Mouse (Mus musculus): ENCODE measurements around the gene Smim15. TPM values are rescaled to one million over a fixed set of nuclear protein-coding genes. Genes with fewer than 3 reads are reported as not detected.

Smim15 gene
- polyA plus RNA-seq, 1 experiment from 2014 or later, result 58.7 TPM

DNA sequence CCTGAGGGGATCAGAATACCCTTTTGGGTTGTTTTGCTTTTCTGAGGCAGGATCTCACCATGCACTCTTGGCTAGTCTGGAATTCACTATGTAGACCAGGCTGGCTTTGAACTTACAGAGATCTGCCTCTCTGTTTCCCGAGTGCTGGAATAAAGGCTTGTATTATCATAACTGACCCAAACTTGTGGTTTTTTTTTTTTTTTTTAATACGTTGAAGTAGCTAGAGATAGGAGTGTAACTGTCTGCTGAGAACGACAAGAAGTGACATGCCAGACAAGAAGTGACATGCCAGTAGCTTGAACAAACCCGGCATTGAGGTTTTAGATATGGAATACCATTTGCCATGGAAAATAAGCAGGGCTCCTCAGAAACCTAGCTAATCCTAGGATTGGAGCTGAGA lies 11.5 kb upstream of the Smim15 start:
- ATAC-seq (ENCODE audit: insufficient read depth, low FRiP score, low TSS enrichment), result no peak
- Histone ChIP-seq H3K27me3 (ENCODE audit: control insufficient read depth, insufficient read depth, low read length) (no peaks in the 10 kb centered on the region), H3K36me3 (ENCODE audit: control insufficient read depth, insufficient read depth, low read length) (no peaks in the 10 kb centered on the region), H3K4me3 (ENCODE audit: low read depth, low read length) (no peak overlapping the region), H3K9me3 (ENCODE audit: control insufficient read depth, low read length) (no peaks in the 10 kb centered on the region), H3K4me1 (ENCODE audit: control insufficient read depth, insufficient read depth, low read length) (no peaks in the 10 kb centered on the region), H3K4me2 (ENCODE audit: low read depth) (no peak overlapping the region), H3K9ac (ENCODE audit: low read length) (no peak overlapping the region), H3K27ac (ENCODE audit: low read depth, low read length) (no peak overlapping the region)
- no peak for DNase-seq (ENCODE audit: low spot score)
- over 99% methylated on average over 4 of the region's 4 CpGs for WGBS

DNA sequence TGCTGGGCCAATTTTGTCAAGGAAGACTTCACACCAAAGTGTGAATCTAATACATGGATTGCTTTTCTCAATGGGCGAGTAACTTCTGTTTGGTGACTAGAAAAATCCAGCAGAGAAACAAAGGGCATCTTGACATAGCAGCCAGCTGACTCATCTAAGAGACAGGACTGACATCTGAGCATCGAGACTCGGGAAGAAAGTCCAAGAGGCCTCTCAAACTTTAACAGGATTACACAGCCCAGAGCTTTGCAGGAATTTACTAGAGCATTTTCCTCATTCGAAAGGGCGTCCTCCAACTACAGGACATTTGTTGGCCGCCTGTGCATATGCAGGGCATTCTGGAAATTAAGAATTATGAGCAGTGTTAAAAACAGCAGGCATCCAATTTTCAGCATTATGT lies 4.9 kb upstream of the Smim15 start:
- Histone ChIP-seq H3K9ac (ENCODE audit: low read length) (no peak overlapping the region), H3K4me1 (ENCODE audit: control insufficient read depth, insufficient read depth, low read length) (peaks cover 10% of the 10 kb centered on the region), H3K27me3 (ENCODE audit: control insufficient read depth, insufficient read depth, low read length) (no peaks in the 10 kb centered on the region), H3K27ac (ENCODE audit: low read depth, low read length) (no peak overlapping the region), H3K4me3 (ENCODE audit: low read depth, low read length) (no peak overlapping the region), H3K4me2 (ENCODE audit: low read depth) (no peak overlapping the region), H3K9me3 (ENCODE audit: control insufficient read depth, low read length) (no peaks in the 10 kb centered on the region), H3K36me3 (ENCODE audit: control insufficient read depth, insufficient read depth, low read length) (no peaks in the 10 kb centered on the region)
- DNase-seq (ENCODE audit: low spot score) (no peak), ATAC-seq (ENCODE audit: insufficient read depth, low FRiP score, low TSS enrichment) (no peak)
- WGBS, result 66% methylated on average over 6 of the region's 6 CpGs

DNA sequence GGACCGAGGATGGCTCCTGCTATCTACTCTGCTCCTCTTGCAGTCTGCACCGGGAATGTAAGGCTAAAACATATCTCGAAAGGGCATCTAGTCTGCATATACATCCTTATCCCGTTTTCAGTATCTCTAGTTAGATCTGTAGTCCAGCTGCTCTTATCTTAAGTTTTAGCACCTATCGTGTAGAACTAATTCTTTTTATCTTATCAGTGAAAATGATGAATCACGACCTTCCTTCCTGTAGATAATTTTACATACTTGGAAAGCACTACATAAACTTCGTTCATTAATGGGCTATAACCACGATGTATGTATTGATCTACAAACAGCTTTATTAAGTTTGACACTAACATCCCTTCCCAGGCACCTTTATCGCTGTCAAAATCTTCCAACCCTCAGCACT lies 4.3 kb upstream of the Smim15 start:
- H3K9me3 ChIP-seq (ENCODE audit: control insufficient read depth, low read length), result no peaks in the 10 kb centered on the region
- H3K4me1 ChIP-seq (ENCODE audit: control insufficient read depth, insufficient read depth, low read length), result peaks cover 10% of the 10 kb centered on the region
- H3K27me3 ChIP-seq (ENCODE audit: control insufficient read depth, insufficient read depth, low read length), result no peaks in the 10 kb centered on the region
- WGBS, result 88% methylated on average over 9 of the region's 9 CpGs
- no peak overlapping the region for H3K4me2 ChIP-seq (ENCODE audit: low read depth)
- H3K27ac ChIP-seq (ENCODE audit: low read depth, low read length), result no peak overlapping the region
- DNase-seq (ENCODE audit: low spot score) (no peak), ATAC-seq (ENCODE audit: insufficient read depth, low FRiP score, low TSS enrichment) (no peak)
- H3K4me3 ChIP-seq (ENCODE audit: low read depth, low read length), result no peak overlapping the region
- no peak overlapping the region for H3K9ac ChIP-seq (ENCODE audit: low read length)
- H3K36me3 ChIP-seq (ENCODE audit: control insufficient read depth, insufficient read depth, low read length), result no peaks in the 10 kb centered on the region

DNA sequence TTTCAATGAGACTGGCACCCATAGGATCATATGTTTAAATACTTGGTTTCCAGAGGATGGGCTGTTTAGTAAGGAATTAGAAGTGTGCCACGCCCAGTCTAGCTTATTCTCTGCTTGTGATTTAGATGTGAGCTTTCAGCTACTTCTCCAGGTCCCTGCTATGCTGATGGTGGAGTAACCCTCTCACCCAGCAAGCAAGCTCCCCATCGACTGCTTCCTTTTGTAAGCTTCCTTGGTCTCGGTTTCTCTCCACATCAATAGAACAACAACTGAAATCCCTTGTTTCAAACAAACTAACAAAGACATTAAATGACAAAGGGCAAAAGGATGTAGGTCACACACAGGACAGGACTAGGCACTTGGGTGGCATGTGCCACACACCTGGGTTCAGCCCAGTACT lies 3.8 kb upstream of the Smim15 start:
- ATAC-seq (ENCODE audit: insufficient read depth, low FRiP score, low TSS enrichment), result no peak
- Histone ChIP-seq H3K4me2 (ENCODE audit: low read depth) (no peak overlapping the region), H3K27me3 (ENCODE audit: control insufficient read depth, insufficient read depth, low read length) (no peaks in the 10 kb centered on the region), H3K9ac (ENCODE audit: low read length) (no peak overlapping the region), H3K4me1 (ENCODE audit: control insufficient read depth, insufficient read depth, low read length) (peaks cover 10% of the 10 kb centered on the region), H3K9me3 (ENCODE audit: control insufficient read depth, low read length) (no peaks in the 10 kb centered on the region), H3K27ac (ENCODE audit: low read depth, low read length) (no peak overlapping the region), H3K4me3 (ENCODE audit: low read depth, low read length) (no peak overlapping the region), H3K36me3 (ENCODE audit: control insufficient read depth, insufficient read depth, low read length) (no peaks in the 10 kb centered on the region)
- no peak for DNase-seq (ENCODE audit: low spot score)
- 68% methylated on average over 3 of the region's 3 CpGs for WGBS

DNA sequence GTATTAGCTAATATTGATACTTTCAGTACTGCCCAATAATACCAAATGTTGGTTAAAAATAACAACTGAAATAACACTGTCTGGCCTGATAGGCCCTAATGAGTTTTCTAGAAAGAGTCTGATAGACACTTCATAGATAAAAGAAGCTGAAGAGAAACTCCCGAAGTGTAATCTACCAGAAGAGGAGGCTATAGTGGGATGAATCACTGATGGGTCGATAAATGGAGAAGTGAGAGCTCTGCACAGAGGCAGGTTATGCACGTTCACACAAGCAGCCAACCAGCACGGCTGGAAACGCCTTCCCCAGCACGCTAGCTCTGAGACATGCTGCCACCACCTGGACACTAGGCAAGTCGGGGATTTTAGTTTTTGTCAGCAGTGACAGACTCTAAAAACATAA lies 2.9 kb upstream of the Smim15 start:
- Histone ChIP-seq H3K27me3 (ENCODE audit: control insufficient read depth, insufficient read depth, low read length) (no peaks in the 10 kb centered on the region), H3K4me1 (ENCODE audit: control insufficient read depth, insufficient read depth, low read length) (peaks cover 12% of the 10 kb centered on the region), H3K9ac (ENCODE audit: low read length) (no peak overlapping the region), H3K4me2 (ENCODE audit: low read depth) (no peak overlapping the region), H3K4me3 (ENCODE audit: low read depth, low read length) (no peak overlapping the region), H3K36me3 (ENCODE audit: control insufficient read depth, insufficient read depth, low read length) (no peaks in the 10 kb centered on the region), H3K9me3 (ENCODE audit: control insufficient read depth, low read length) (no peaks in the 10 kb centered on the region), H3K27ac (ENCODE audit: low read depth, low read length) (no peak overlapping the region)
- peak; percentile 61 for DNase-seq (ENCODE audit: low spot score)
- 0 out of 2 replicates have a peak, but pooled peaks have one; percentile 25 for ATAC-seq (ENCODE audit: insufficient read depth, low FRiP score, low TSS enrichment)
- 9% methylated on average over 7 of the region's 7 CpGs for WGBS

DNA sequence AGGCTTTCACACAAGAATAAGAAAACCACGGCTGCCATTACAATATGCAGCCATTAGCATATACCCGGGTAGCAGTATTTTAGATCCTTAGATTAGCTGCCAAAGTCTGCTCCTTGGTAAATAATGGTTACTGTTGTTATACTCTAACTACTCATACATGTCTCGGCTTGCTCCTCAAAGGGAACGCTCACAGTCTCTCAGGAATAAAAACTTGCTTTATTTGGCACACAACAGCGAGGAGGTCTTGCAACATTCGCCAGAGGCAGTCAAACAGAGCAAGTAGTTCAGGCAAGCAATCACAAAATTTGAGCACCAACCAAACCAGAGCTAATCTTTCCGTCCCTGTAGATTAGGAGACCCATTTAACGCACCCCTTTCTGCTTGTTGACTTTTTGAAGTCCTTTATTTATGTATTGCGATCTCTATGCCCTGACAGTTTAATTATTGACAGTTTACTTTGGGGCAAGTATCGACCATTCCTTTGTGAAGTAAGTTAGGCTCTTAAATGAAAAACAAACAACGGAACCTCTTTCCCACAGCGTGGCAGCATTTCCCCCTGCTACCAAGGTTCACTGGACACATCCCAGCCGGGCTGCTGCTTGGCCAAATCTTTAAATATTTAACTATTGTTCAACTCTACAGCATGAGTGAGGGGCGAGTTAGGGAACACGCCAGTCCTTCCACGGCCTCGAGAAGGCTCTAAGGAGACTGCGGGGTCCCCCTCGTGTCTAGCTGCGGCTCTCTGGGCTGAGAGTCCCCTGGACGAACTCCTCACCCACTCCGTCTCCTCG lies 620 bp upstream of the Smim15 start:
- 4% methylated on average over 23 of the region's 23 CpGs for WGBS
- no peaks in the 10 kb centered on the region for H3K36me3 ChIP-seq (ENCODE audit: control insufficient read depth, insufficient read depth, low read length)
- H3K4me3 ChIP-seq (ENCODE audit: low read depth, low read length), result peak overlapping the region; percentile 87
- peak; percentile 60 for ATAC-seq (ENCODE audit: insufficient read depth, low FRiP score, low TSS enrichment)
- H3K9ac ChIP-seq (ENCODE audit: low read length), result peak overlapping the region; percentile 88
- no peaks in the 10 kb centered on the region for H3K27me3 ChIP-seq (ENCODE audit: control insufficient read depth, insufficient read depth, low read length)
- peak overlapping the region; percentile 75 for H3K27ac ChIP-seq (ENCODE audit: low read depth, low read length)
- H3K4me1 ChIP-seq (ENCODE audit: control insufficient read depth, insufficient read depth, low read length), result peaks cover 12% of the 10 kb centered on the region
- no peak for DNase-seq (ENCODE audit: low spot score)
- H3K9me3 ChIP-seq (ENCODE audit: control insufficient read depth, low read length), result no peaks in the 10 kb centered on the region
- peak overlapping the region; percentile 62 for H3K4me2 ChIP-seq (ENCODE audit: low read depth)

DNA sequence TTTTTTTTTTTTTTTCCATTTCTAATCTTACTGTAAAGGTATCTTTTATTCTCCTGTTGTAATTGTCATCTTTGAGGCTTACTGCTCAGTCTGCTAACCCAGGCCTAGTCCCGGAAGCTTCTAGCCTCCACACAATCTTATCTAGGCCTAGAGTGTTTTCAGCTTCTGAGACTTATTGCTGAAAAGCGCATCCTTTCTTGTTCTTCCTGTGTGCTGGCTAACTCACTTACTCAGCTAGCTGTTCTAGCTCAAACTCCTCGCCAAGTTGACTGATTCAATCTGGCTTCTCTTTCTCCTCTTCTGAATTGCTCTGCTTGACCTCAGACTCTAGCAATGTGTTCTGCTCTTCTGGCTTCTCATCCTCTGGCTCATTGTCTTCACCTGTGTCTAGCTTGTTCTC lies 1.4 kb downstream of the Smim15 start:
- no peak for DNase-seq (ENCODE audit: low spot score)
- 87% methylated on average over 3 of the region's 3 CpGs for WGBS
- H3K9me3 ChIP-seq (ENCODE audit: control insufficient read depth, low read length), result no peaks in the 10 kb centered on the region
- no peak overlapping the region for H3K9ac ChIP-seq (ENCODE audit: low read length)
- H3K4me2 ChIP-seq (ENCODE audit: low read depth), result no peak overlapping the region
- no peak for ATAC-seq (ENCODE audit: insufficient read depth, low FRiP score, low TSS enrichment)
- no peaks in the 10 kb centered on the region for H3K36me3 ChIP-seq (ENCODE audit: control insufficient read depth, insufficient read depth, low read length)
- no peaks in the 10 kb centered on the region for H3K27me3 ChIP-seq (ENCODE audit: control insufficient read depth, insufficient read depth, low read length)
- H3K4me3 ChIP-seq (ENCODE audit: low read depth, low read length), result no peak overlapping the region
- H3K27ac ChIP-seq (ENCODE audit: low read depth, low read length), result no peak overlapping the region
- H3K4me1 ChIP-seq (ENCODE audit: control insufficient read depth, insufficient read depth, low read length), result peaks cover 12% of the 10 kb centered on the region

DNA sequence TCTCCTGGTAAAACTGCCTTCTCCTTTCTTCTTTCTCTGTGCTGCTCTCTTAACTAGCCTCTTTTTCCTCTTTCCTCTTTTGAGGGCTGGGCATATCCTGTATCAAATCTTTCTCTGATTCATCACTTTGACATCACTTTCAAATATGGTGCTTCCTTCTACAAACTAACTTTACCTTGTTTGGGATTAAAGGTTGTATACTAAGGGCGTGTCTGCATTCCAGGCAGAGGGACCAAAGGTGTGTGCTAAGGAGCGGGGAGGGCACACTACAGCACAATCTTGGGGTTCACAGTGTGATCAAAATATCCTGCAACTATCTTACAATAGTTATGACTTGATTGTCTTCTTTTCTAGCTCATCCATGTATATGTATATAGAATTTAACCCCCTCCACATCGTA lies 1.8 kb downstream of the Smim15 start:
- no peaks in the 10 kb centered on the region for H3K9me3 ChIP-seq (ENCODE audit: control insufficient read depth, low read length)
- peaks cover 12% of the 10 kb centered on the region for H3K4me1 ChIP-seq (ENCODE audit: control insufficient read depth, insufficient read depth, low read length)
- ATAC-seq (ENCODE audit: insufficient read depth, low FRiP score, low TSS enrichment), result no peak
- H3K4me2 ChIP-seq (ENCODE audit: low read depth), result no peak overlapping the region
- H3K27ac ChIP-seq (ENCODE audit: low read depth, low read length), result no peak overlapping the region
- WGBS, result 98% methylated on average over 3 of the region's 3 CpGs
- no peak for DNase-seq (ENCODE audit: low spot score)
- no peaks in the 10 kb centered on the region for H3K27me3 ChIP-seq (ENCODE audit: control insufficient read depth, insufficient read depth, low read length)
- H3K9ac ChIP-seq (ENCODE audit: low read length), result no peak overlapping the region
- H3K36me3 ChIP-seq (ENCODE audit: control insufficient read depth, insufficient read depth, low read length), result no peaks in the 10 kb centered on the region
- H3K4me3 ChIP-seq (ENCODE audit: low read depth, low read length), result no peak overlapping the region

DNA sequence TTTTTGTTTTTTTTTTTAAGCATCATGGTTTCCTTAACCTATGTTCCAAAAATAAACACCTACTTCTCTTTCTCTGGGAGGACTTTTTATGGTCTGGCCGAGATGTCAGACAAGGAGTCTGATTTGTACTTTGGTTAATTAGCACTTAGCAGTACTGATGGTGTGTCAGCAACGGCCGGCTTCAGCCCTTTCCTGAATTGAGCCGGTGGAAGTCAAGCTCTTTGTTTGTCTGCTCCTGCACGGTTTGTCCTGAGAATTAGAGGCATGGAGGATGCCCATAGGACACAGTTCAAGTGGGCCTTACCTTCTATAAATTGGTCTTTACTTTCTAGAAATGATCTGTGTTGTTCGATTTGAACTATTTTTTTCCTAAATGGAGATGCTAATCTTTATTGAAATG lies 2.6 kb downstream of the Smim15 start:
- H3K4me2 ChIP-seq (ENCODE audit: low read depth), result no peak overlapping the region
- no peaks in the 10 kb centered on the region for H3K36me3 ChIP-seq (ENCODE audit: control insufficient read depth, insufficient read depth, low read length)
- no peak overlapping the region for H3K4me3 ChIP-seq (ENCODE audit: low read depth, low read length)
- 77% methylated on average over 6 of the region's 6 CpGs for WGBS
- DNase-seq (ENCODE audit: low spot score) (no peak), ATAC-seq (ENCODE audit: insufficient read depth, low FRiP score, low TSS enrichment) (no peak)
- peaks cover 12% of the 10 kb centered on the region for H3K4me1 ChIP-seq (ENCODE audit: control insufficient read depth, insufficient read depth, low read length)
- no peaks in the 10 kb centered on the region for H3K27me3 ChIP-seq (ENCODE audit: control insufficient read depth, insufficient read depth, low read length)
- H3K9me3 ChIP-seq (ENCODE audit: control insufficient read depth, low read length), result no peaks in the 10 kb centered on the region
- no peak overlapping the region for H3K27ac ChIP-seq (ENCODE audit: low read depth, low read length)
- H3K9ac ChIP-seq (ENCODE audit: low read length), result no peak overlapping the region
